Mouse (Mus musculus) heart, embryonic 16.5 days (tissue): ENCODE measurements around the gene Npr1. TPM values are rescaled to one million over a fixed set of nuclear protein-coding genes. Genes with fewer than 3 reads are reported as not detected.
A peak's percentile ranks its signal among the peaks of the same experiment; 100 is the strongest.

Source experiments
- ATAC-seq: fragments of 200-750 bp; cut with Nextera tagmentation; replicated peaks from 2 replicates; pipeline ENCODE4 v1.8.0; 2017; ENCODE audit warnings: moderate number of reproducible peaks; ENCODE audit not compliant: insufficient read depth, low FRiP score; ENCODE audit errors: extremely low read depth
- H3K27ac ChIP-seq: fragments of 300-500 bp; sonication (generic); 2 replicates; pipeline ENCODE4 v1.5.1; 2014; ENCODE audit warnings: mild to moderate bottlenecking, low read length, control low read depth, moderate library complexity
- H3K27me3 ChIP-seq: fragments of 300-500 bp; sonication (generic); 2 replicates; pipeline ENCODE4 v1.6.1; 2014; ENCODE audit warnings: low read length, mixed read lengths; ENCODE audit not compliant: control insufficient read depth, insufficient read depth
- H3K36me3 ChIP-seq: fragments of 300-500 bp; sonication (generic); 2 replicates; pipeline ENCODE4 v1.6.1; 2014; ENCODE audit not compliant: control insufficient read depth, insufficient read depth
- H3K4me1 ChIP-seq: fragments of 300-500 bp; sonication (generic); 2 replicates; pipeline ENCODE4 v1.6.1; 2014; ENCODE audit warnings: low read length, mixed read lengths; ENCODE audit not compliant: control insufficient read depth, insufficient read depth
- H3K4me2 ChIP-seq: fragments of 300-500 bp; sonication (generic); 2 replicates; pipeline ENCODE4 v1.6.1; 2014; ENCODE audit warnings: low read depth, mild to moderate bottlenecking, control low read depth, low read length
- H3K4me3 ChIP-seq: fragments of 300-500 bp; sonication (generic); 2 replicates; pipeline ENCODE4 v1.5.1; 2014; ENCODE audit warnings: mild to moderate bottlenecking, control low read depth, low read length
- H3K9ac ChIP-seq: fragments of 300-500 bp; sonication (generic); 2 replicates; pipeline ENCODE4 v1.6.1; 2014; ENCODE audit warnings: low read length, control low read depth
- H3K9me3 ChIP-seq: fragments of 300-500 bp; sonication (generic); replicated peaks from 2 replicates; pipeline ENCODE4 v1.6.1; 2016; ENCODE audit warnings: low read length; ENCODE audit not compliant: control insufficient read depth
- WGBS: fragments of 180-500 bp; shearing (Covaris S2); extraction: QIAGEN DNeasy Blood & Tissue Kit; methylation state at CpG from one replicate; pipeline ENCODE4 v1.1.7; 2014; 5-methylcytosine and 5-hydroxymethylcytosine counted together
- polyA plus RNA-seq: library from polyadenylated mRNA; unstranded; fragments of >200 nt; fragmentation: Nextera tagmentation; extraction: Ambion mirVana; gene quantifications from 2 replicates; pipeline ENCODE4 v1.2.1, GENCODE M21; 2015

Gene Npr1
- polyA plus RNA-seq, 1 experiment from 2014 or later = 11.3 TPM

GRCm38 (mm10) chr3:90447123-90447494 lies 18.6 kb downstream of the Npr1 start:
- Histone ChIP-seq H3K4me1 (peaks cover 14% of the 10 kb centered on the region), H3K9ac (peak overlapping the region; percentile 69), H3K4me2 (peak overlapping the region; percentile 64), H3K27ac (peak overlapping the region; percentile 95), H3K4me3 (peak overlapping the region; percentile 48), H3K36me3 (no peaks in the 10 kb centered on the region), H3K9me3 (0 out of 2 replicates have a peak, but pooled peaks cover 3% of the 10 kb centered on the region), H3K27me3 (no peaks in the 10 kb centered on the region)
- WGBS = 54% methylated on average over 7 of the region's 7 CpGs
- ATAC-seq = no peak

- Histone ChIP-seq H3K36me3 (no peaks in the 10 kb centered on the region), H3K4me1 (peaks cover 14% of the 10 kb centered on the region), H3K27ac (peak overlapping the region; percentile 95), H3K9ac (peak overlapping the region; percentile 69), H3K4me2 (peak overlapping the region; percentile 64), H3K27me3 (no peaks in the 10 kb centered on the region), H3K4me3 (peak overlapping the region; percentile 48), H3K9me3 (0 out of 2 replicates have a peak, but pooled peaks cover 3% of the 10 kb centered on the region)
- ATAC-seq = peak; percentile 94
- under 1% methylated on average over 17 of the region's 17 CpGs for WGBS
Observed at GRCm38 (mm10) chr3:90446389-90447122, 19.1 kb downstream of the Npr1 start.

GRCm38 (mm10) chr3:90445417-90446200 lies 20.1 kb downstream of the Npr1 start:
- H3K4me1 ChIP-seq = peaks cover 12% of the 10 kb centered on the region
- no peak overlapping the region for H3K4me3 ChIP-seq
- H3K36me3 ChIP-seq = no peaks in the 10 kb centered on the region
- H3K4me2 ChIP-seq = peak overlapping the region; percentile 64
- H3K9ac ChIP-seq = peak overlapping the region; percentile 69; the same call in 1 of the 2 replicates
- 0 out of 2 replicates have a peak, but pooled peaks cover 3% of the 10 kb centered on the region for H3K9me3 ChIP-seq
- WGBS = 62% methylated on average over 11 of the region's 11 CpGs
- no peak for ATAC-seq
- peak overlapping the region; percentile 95 for H3K27ac ChIP-seq
- H3K27me3 ChIP-seq = no peaks in the 10 kb centered on the region

- 0 out of 2 replicates have a peak, but pooled peaks cover 3% of the 10 kb centered on the region for H3K9me3 ChIP-seq
- no peak overlapping the region for H3K4me2 ChIP-seq
- H3K9ac ChIP-seq = no peak overlapping the region
- no peaks in the 10 kb centered on the region for H3K36me3 ChIP-seq
- H3K4me3 ChIP-seq = no peak overlapping the region
- peaks cover 12% of the 10 kb centered on the region for H3K4me1 ChIP-seq
- no peak for ATAC-seq
- no peaks in the 10 kb centered on the region for H3K27me3 ChIP-seq
- 80% methylated on average over 3 of the region's 3 CpGs for WGBS
- H3K27ac ChIP-seq = no peak overlapping the region
Observed at GRCm38 (mm10) chr3:90443977-90444376, 21.7 kb downstream of the Npr1 start.

GRCm38 (mm10) chr3:90440756-90441155 lies 24.9 kb downstream of the Npr1 start:
- 73% methylated on average over 2 of the region's 2 CpGs for WGBS
- no peak overlapping the region for H3K9ac ChIP-seq
- H3K27ac ChIP-seq = no peak overlapping the region
- no peak overlapping the region for H3K4me2 ChIP-seq
- peaks cover 2% of the 10 kb centered on the region for H3K4me1 ChIP-seq
- no peak for ATAC-seq
- no peak overlapping the region for H3K4me3 ChIP-seq
- H3K36me3 ChIP-seq = no peaks in the 10 kb centered on the region
- H3K27me3 ChIP-seq = no peaks in the 10 kb centered on the region
- H3K9me3 ChIP-seq = 0 out of 2 replicates have a peak, but pooled peaks cover 3% of the 10 kb centered on the region

GRCm38 (mm10) chr3:90437131-90437530 lies 28.5 kb downstream of the Npr1 start:
- 59% methylated on average over 4 of the region's 4 CpGs for WGBS
- Histone ChIP-seq H3K4me1 (peaks cover 7% of the 10 kb centered on the region), H3K27me3 (no peaks in the 10 kb centered on the region), H3K4me3 (no peak overlapping the region), H3K4me2 (no peak overlapping the region), H3K36me3 (no peaks in the 10 kb centered on the region), H3K27ac (no peak overlapping the region), H3K9me3 (no peaks in the 10 kb centered on the region), H3K9ac (no peak overlapping the region)
- no peak for ATAC-seq

DNA sequence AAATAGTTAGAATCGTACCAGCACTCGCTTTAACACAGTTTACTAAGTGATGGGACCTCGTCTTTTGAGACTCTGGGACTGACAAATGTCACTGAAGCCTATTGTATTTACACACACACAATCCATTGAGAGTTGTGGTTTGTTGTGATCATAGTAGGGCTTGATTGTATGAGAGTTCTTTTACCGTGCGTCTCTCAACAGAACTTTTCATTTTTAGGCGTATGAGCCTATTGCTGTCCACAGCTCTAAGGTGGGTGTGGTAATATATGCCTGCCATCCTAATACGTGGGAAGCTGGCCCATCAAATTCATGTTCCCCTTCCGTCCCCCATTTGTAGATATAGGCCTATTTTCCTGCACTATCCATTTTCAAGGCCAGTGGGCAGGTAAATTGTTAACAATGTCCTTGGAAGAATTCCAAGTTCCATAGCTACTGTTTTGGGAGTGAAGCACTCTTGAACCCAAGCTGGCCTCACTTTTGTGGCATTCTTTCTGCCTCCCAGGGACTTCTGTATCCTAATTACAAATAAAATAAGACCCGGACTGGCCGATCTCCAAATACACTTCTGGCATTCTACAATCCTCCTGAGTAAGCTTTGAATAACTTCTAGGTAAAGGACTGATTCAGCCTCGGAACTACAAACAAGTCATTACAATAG lies 31.5 kb downstream of the Npr1 start:
- Histone ChIP-seq H3K27ac (peak overlapping the region; percentile 98), H3K27me3 (no peaks in the 10 kb centered on the region), H3K36me3 (no peaks in the 10 kb centered on the region), H3K9me3 (no peaks in the 10 kb centered on the region), H3K4me2 (peak overlapping the region; percentile 100), H3K9ac (peak overlapping the region; percentile 73), H3K4me3 (peak overlapping the region; percentile 92), H3K4me1 (peaks cover 26% of the 10 kb centered on the region)
- ATAC-seq = no peak
- 50% methylated on average over 11 of the region's 11 CpGs for WGBS

DNA sequence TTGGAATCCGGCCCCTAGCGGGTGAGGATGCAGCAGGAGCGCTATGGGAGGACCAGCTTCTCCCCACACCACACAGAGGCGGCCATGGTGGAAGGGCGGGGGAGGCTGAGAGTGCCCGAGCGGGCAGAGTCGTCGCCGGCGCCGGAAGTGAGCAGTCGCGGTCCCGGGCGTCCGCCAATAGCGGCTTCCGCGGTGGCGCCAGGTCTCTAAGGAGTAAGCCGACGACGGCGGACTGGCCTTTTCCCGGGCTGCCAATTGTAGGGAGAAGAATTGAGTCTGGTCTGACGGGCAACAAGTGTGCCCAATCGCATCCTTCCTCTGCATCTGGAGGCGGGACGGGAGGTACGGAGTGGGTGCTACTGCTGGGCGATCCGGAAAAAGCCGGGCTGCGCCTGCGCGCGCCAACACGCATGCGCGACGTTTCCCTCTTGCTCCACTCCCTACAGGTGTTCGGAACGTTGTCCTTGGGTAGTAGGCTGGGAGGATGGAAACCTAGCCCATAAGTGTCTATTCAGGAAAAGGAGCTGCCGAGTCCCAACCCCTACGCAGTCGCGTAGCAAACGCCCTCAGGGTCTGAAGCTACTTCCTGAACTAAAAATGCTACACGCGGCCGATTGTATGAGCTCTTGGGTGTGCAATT lies 32.2 kb downstream of the Npr1 start, which contains the start of gene Ints3:
Gene Ints3, minus strand, starts transcription at position 242 of the 640 bp plus-strand sequence.
- Histone ChIP-seq H3K4me1 (peaks cover 27% of the 10 kb centered on the region), H3K9me3 (no peaks in the 10 kb centered on the region), H3K4me2 (peak within 1 kb of the TSS; percentile 100), H3K27ac (peak within 1 kb of the TSS; percentile 98), H3K36me3 (no peaks in the 10 kb centered on the region), H3K9ac (peak within 1 kb of the TSS; percentile 96), H3K4me3 (peak within 1 kb of the TSS; percentile 92), H3K27me3 (no peaks in the 10 kb centered on the region)
- ATAC-seq = peak; percentile 99
- under 1% methylated on average over 52 of the region's 52 CpGs for WGBS
